Mouse (Mus musculus): ENCODE results near the gene Tenm3.

- no peak for TF ChIP-seq POLR2A (IDR thresholded peaks at IDR 0.05; ENCODE audit: low read depth, low read length)
- no peak for TF ChIP-seq ZNF384 (IDR thresholded peaks at IDR 0.05; ENCODE audit: low read depth, low read length)
- TF ChIP-seq SIN3A (IDR thresholded peaks at IDR 0.05; ENCODE audit: low read length), result no peak
- TF ChIP-seq CTCF (conservative IDR thresholded peaks at IDR 0.05 in 1 of 2, IDR thresholded peaks at IDR 0.05 in 1 of 2; ENCODE audit: low read depth in 2 of 2, low read length in 2 of 2), result no peak
- TF ChIP-seq CHD1 (IDR thresholded peaks at IDR 0.05; ENCODE audit: low read depth, low read length), result no peak
- TF ChIP-seq NELFE (IDR thresholded peaks at IDR 0.05; ENCODE audit: low read depth, low read length), result no peak
- TF ChIP-seq TBP (conservative IDR thresholded peaks at IDR 0.05; ENCODE audit: low read depth, low read length), result no peak
Observed at GRCm38 (mm10) chr8:48341692-48342091, 502.1 kb downstream of the Tenm3 start.

Data from CH12.LX (cell line).